Mouse (Mus musculus) fat pad, adult 2 months (tissue): Measurements from ENCODE around the gene Zscan20.
A peak's percentile ranks its signal among the peaks of the same experiment; 100 is the strongest.
"Not testable (repeated sequence)": the region's sequence is repeated elsewhere in the genome, so short reads cannot be mapped to it uniquely, and the experiment has no call there.

Experiments used
- DNase-seq: peaks from one replicate; pipeline ENCODE4 v3.0.0-alpha.2; 2011; ENCODE audit warnings: low read depth, low spot score; ENCODE audit errors: extremely low read depth

The Zscan20 gene

DNA sequence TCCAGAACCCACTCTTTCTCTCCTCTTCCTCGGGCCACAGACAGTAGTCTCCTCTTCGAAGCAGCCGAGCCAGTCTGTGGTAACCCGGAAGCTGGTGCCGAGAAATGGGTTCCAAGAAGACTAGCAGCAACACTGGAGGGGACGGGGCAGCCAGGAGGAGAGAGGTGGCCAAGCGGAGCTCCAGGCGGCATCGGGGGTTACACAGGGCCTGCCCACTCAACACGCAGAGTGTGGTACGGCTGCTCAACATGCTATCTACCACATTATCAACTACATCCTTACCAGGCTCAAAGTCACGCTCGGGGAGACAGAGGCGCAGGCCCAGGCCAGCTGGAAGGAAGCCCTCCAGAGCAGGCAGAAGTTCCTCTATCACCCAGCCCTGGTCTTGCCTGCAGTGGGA, 5.9 kb upstream of the Zscan20 start:
- DNase-seq = no peak

DNA sequence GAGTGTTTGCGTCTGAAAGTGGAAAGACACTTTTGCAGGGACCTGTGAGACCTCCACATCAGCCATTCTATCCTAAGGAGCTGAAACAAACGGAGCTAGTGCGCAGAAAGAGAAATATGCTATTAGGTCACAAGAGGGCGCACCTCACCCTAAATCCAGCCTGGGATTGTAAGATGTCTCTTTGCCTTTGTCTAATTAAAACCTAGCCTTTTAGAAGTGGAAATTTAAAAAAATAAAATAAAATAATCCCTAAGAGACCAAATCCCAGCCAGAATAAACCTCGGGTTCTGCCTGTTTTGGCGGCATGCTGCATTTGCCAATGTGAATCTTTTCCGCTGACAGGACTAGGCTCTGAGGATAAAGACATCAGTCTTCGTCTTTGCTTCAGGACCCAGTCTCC, 3.4 kb upstream of the Zscan20 start:
- DNase-seq = no peak

DNA sequence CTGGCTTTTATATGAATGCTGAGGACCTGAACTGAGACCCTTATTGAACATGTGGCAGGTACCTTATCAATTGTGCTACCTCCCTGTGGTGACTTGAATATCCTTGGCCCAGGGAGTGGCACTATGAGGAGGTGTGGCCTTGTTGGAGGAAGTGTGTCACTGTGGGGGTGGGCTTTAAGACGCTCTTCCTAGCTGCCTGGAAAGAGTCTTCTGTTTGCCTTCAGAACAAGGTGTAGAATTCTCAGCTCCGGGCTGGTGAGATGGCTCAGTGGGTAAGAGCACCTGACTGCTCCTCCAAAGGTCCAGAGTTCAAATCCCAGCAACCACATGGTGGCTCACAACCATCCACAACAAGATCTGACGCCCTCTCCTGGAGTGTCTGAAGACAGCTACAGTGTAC, 1.8 kb upstream of the Zscan20 start:
- not testable (repeated sequence) for DNase-seq

DNA sequence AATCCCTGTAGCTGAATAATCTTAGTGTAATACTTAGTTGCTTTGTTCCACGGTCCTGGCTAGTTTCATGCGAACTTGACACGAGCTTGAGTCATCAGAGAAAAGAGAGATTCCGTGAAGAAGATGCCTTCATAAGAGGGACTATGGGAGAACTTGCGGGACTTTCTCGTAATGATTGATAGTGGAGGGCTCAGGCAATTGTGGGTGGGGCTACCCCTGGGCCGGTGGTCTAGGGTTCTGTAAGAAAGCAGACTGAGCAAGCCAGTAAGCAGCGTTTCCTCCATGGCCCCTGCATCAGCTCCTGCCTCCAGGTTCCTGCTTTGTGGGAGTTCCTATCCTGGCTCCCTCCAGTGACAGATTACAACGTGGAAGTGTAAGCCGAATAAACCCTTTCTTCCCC, 808 bp upstream of the Zscan20 start:
- no peak for DNase-seq

DNA sequence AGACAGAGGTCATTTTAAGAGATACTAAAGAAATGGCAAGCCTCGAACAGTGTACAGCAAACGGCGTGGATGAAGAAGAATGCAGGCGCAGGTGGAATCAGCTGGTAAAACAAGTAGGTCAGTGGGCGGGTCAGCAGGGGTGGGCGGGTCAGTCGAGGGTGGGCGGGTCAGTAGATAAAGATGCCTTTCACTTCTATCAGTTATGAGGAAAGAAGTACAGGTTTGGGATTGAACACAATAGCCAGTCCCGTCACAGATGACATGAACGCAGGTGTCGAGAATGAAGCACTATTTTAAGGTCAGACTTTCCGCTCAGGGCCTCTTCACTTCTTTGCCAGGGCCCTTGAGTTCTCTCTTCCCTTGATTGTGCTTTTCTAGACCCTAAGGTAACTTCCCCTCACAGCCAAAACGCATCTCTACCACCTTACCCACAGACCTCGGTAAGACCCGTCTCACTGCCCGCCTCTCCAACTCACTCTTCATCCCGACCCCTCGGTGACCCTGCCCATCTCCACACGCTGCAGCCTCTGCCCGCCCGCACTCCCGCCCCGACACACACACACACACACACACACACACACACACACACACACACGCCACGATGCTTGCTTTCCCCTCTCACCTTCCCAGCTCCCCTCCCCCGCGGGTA, 498 bp downstream of the Zscan20 start:
- no peak for DNase-seq

DNA sequence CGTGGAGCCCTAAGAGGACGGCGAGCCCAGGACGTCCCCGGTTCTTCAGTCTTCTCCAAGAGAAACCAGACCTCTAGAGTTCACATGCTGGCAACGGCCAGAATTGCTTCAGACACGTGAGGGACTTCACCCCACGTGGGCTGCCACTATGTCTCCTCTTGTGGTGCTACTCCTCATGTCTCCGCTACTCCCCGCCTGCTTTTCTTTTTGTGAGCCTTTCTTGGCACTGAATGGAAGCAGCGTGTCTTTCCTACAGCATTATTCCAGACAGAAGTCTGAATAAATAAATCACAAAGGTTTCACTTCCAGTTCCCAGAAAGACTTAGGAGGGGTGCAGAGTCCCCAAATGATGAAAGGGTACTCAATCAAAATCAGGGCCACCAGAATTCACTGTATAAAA, 2.2 kb downstream of the Zscan20 start:
- DNase-seq = no peak

DNA sequence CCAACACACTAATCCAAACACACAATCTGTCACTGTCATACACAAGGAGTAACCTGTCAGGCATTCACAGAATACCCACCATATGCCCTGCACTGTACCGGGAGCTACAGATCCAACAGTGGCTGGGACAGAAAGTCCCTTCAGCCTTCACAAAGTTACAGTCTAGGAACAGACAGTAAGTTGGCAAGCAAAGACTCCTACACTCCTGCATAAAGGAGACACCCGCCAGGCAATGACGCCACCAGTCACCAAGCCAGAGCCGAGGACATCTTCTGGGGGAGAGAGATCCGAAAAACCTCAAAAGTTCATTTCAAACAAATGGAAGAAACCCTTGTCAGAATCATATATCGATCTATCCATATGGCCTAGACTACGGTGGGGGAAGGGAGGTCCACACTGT, 3.3 kb downstream of the Zscan20 start:
- DNase-seq = no peak

DNA sequence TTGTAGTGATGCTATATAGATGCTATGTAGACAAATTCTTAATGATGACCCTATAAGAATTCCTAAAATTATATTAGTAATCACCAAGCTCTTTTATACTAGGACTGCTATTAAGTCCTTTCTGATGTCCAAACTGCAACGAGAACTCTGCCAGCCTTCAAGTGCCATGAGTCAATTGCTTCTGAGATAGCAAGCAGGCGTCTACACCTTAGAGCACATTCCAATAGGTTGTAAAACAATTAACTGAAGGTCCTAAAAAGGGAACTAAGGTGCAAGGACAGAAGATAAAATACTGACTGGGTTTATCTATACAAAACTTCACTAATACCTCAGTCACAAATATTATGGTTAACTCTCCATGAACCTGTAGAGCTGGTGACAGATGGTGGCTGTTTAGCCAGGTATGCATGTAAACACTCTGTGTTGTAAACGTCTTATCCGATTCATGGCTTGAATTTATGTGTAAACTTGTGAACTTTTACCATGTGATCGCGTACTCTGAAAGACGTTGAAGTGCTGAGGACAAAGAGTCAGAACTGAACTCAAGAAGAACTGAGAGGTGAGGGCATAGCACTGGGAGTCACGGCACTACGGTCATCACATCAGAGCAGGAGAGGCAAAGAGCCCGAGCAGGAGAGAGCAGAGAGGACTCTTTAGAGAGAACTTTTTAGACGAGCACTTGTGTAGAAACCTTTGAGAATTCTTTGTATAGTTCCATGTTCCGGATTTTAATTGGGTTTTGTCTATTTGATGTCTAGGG, 11.9 kb downstream of the Zscan20 start:
- DNase-seq = no peak

DNA sequence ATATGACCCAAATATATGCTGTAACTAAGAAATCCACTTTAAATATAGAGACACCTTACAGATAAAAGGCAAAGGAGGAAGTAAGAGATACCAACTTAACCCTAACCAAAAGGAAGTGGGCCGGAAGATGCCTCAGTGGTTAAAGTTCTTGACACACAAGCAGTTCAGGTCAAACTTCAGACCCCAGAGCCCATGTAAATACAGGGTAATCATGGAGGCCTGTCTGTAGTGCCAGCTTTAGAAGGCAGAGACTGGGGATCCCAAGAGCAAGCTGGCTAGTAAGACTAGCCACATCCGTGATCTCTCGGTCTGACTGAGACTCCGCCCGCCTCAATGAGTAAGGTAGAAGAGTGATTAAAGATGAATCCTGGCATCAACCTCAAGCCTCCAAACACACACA, 15.8 kb downstream of the Zscan20 start:
- no peak for DNase-seq

DNA sequence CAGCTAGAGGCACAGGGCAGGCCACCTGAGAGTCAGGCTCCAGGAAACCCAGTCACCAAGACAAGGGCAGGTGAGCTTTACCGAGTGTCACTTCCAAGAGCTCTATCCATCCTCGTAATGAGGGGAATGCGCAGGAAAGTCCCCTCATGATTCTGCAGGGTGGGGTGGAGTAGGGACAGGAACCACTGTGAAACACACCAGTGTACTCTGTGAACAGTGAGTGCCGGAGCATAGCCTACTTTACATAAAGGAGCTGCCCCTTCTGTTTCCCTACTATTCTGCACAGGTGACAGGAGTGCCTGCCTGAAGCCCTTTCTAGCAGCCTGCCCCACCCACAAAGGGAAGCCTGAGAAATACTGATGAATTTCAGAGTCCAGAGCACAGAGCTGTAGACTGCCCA, 16.6 kb downstream of the Zscan20 start:
- DNase-seq = no peak

DNA sequence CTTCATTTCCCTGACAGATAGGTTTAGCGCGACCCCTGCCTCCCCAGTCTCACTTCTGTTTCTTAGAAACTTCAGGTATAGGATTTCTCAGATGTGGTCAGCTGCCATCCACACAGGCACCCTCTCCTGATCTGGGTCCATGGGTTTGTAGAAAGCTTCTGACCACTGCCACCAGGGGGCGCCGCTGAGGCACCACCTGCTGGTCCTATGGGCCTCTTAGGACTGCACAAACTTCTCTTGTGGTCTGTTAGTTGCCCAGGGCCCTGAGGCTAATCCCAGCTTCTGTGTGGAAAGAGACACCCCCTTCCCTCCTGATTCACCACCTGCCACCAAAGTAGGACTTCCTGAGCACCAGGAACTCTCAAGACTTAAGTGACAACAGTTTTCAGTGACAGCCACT, 30.7 kb downstream of the Zscan20 start:
- DNase-seq = no peak

DNA sequence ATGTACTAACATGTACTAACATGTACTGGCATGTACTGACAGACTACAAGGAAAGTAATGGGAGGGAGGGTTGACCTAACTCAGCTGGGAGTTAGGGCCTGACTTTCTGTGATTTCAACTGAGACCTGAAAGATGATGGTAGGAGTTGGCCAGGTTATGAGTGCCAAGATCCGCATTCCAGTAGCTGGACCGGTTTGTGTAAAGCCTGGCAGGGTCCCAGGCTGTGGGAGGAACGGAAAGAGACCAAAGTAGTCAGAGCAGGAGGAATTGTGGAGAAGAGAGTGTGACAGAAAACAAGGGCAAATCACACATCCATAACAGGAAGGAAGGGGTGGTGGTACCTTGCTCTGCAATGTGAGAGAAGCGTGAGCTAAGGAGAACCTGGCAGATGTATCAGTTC, 34.1 kb downstream of the Zscan20 start:
- peak; percentile 21 for DNase-seq

DNA sequence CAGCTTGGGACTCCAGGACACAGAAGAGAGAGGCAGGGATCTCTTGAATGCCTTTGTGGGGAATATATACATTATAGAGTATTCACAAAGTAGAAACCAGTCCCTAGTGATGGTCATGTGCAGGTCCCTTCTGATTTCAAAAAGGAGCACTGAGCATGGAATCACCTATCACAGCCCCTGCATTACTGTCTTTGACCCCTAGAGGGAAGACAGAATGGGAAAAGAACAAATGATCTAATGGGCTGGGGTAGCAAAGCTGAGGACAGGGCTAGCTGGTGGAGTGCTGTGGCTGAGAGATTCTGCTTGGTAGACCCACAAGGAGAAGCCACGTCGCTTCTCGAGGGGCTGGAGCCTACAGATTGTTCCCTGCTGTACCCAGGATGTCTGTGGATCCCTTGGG, 49.6 kb downstream of the Zscan20 start:
- no peak for DNase-seq

DNA sequence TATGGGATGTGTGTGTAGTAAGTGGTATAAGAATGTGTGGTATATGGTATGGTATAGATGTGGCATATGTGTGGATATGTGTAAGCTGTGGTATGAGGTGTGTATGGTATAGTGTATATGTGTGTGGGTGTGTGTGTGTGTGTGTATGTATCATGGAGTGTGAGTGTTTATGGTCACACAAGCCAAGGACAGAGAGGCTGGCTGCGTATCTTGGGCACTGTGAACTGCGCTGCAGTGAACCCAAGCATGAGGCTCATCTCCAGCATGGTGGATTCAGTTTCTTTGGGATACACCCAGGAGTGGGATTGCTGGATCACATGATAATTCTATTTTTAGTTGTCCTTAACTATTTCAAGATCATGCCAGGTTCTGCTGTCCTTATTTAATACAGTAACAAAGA, 55.7 kb downstream of the Zscan20 start:
- no peak for DNase-seq

DNA sequence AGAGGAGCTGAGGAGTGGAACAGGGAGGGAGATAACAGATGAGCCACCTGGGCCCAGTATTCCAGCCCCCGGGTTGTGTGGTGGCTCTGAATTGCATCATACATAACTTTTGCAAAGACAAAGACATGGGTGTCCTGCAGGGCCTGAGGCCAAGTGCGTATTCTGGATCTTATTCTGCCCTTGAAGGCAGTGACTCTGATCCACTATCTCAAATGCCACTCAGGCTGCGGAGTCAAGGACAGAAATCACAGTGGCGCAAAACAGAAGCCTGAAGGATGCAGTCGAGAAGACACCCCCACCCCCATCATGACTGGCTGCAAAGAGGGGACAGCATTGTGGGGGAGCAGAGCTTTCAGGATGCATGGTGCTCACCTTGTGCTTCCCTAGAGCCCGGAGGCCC, 59.1 kb downstream of the Zscan20 start:
- no peak for DNase-seq

DNA sequence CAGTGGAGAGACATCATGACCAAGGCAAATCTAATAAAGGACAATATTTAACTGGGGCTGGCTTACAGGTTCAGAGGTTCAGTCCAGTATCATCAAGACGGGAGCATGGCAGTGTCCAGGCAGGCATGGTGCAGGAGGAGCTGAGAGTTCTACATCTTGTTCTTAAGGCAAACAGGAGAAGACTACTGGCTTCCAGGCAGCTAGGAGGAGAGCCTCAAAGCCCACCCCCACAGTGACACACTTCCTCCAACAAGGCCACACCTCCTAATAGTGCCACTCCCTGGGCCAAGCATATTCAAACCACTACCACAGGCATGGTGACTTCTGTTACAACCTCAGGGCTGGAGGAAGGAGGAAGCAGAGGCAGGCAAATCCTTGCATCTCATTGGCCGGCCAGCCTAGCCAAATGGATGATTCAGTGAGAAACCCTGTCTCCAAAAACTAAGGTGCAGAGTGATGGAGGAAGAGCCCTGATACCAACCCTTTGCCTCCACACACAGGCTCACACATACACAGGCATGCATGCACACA, 65.9 kb downstream of the Zscan20 start:
- DNase-seq = not testable (repeated sequence)

DNA sequence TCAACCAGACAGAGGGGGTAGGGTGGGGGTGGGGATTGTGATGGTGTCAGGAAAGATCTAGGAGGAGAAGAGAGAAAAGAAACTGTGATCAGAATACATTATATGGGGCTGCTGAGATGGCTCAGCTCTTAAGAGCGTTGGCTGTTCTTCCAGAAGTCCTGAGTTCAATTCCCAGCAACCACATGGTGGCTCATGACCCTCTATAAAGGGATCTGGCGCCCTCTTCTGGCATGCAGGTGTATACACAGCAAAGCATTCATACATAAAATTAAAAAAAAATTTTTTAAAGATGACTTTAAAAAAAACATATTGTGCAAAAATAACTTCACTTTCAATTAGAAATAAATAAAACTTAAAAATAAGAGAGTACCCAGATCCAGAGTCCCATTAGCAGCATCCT, 66.5 kb downstream of the Zscan20 start:
- DNase-seq = no peak
